Mouse (Mus musculus): Measurements from ENCODE around the gene Shh. TPM values are rescaled to one million over a fixed set of nuclear protein-coding genes. Genes with fewer than 3 reads are reported as not detected.

The Shh gene
- polyA plus RNA-seq, 1 experiment from 2014 or later = 0.47 TPM

DNA sequence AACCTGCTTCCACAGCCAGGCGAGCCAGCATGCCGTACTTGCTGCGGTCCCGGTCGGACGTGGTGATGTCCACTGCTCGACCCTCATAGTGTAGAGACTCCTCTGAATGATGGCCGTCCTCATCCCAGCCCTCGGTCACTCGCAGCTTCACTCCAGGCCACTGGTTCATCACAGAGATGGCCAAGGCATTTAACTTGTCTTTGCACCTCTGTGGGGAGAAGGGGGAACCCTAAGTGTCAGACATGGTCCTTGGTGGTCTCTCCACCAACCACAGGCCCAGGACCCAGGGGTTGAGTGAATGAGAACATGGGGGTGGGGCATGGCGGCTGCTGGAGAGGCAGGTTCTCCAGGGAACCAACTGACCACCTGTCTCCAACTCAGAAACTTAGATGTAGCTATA lies 5.7 kb downstream of the Shh start:
- peaks cover 98% of the 10 kb centered on the region for H3K27me3 ChIP-seq (replicated peaks; ENCODE audit: control insufficient read depth, insufficient read depth, low read length)
- H3K4me2 ChIP-seq (ENCODE audit: low read depth, low read length) = no peak overlapping the region
- no peak for DNase-seq (ENCODE audit: low spot score)
- H3K9ac ChIP-seq (ENCODE audit: low read depth, low read length) = no peak overlapping the region
- H3K4me1 ChIP-seq (ENCODE audit: control insufficient read depth, insufficient read depth, low read length) = peaks cover 9% of the 10 kb centered on the region
- no peaks in the 10 kb centered on the region for H3K36me3 ChIP-seq (ENCODE audit: control insufficient read depth, insufficient read depth, low read length)
- ATAC-seq (ENCODE audit: low read depth) = no peak
- H3K9me3 ChIP-seq (ENCODE audit: control insufficient read depth, low read length) = no peaks in the 10 kb centered on the region
- no peak overlapping the region for H3K27ac ChIP-seq (replicated peaks; ENCODE audit: low read depth, low read length)
- no peak overlapping the region for H3K4me3 ChIP-seq (ENCODE audit: low read depth, low read length)
- 6% methylated on average over 11 of the region's 11 CpGs for WGBS

DNA sequence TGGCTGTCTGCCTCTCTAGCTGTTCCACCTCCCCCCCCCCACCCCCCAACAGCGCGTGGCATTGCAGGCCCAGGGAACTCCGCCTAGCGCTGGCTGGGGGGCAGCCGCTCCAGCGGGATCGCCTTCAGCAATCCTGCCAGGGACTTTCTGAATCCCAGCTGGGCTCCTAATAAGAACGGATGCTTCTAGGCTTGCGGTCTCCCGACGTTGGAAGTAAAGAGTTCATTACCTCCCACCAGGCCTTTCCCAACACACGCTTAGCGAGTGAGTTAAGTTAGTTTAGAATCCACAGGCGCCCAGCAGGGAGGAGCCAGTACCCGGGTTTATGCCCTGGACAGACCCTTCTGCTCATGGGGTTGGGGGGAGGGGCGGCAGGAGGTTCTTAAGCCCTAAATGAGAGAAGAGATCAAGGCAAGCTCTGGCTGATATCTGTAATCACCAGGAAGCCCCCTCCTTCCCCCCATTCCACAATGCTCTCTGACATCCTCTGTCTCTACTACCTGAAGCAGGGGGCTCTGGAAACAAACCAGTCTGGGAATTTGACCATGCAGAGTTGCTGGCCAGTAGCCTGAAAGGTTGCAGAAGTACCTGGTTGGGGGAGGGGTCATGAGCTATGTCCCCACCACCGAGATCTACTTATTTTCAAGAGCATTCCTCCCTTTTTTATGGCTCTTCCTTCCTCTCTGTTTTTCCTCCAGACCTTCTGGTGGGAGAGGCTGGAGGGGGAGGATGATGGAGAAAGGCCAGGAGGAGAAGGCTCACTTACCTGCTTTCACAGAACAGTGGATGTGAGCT lies 6.3 kb downstream of the Shh start:
- 1% methylated on average over 15 of the region's 17 CpGs for WGBS
- H3K9ac ChIP-seq (ENCODE audit: low read depth, low read length) = no peak overlapping the region
- H3K4me2 ChIP-seq (ENCODE audit: low read depth, low read length) = no peak overlapping the region
- DNase-seq (ENCODE audit: low spot score) = peak; percentile 33
- no peaks in the 10 kb centered on the region for H3K9me3 ChIP-seq (ENCODE audit: control insufficient read depth, low read length)
- H3K36me3 ChIP-seq (ENCODE audit: control insufficient read depth, insufficient read depth, low read length) = no peaks in the 10 kb centered on the region
- H3K27ac ChIP-seq (replicated peaks; ENCODE audit: low read depth, low read length) = no peak overlapping the region
- no peak overlapping the region for H3K4me3 ChIP-seq (ENCODE audit: low read depth, low read length)
- peaks cover 9% of the 10 kb centered on the region for H3K4me1 ChIP-seq (ENCODE audit: control insufficient read depth, insufficient read depth, low read length)
- ATAC-seq (ENCODE audit: low read depth) = no peak
- peaks cover 98% of the 10 kb centered on the region for H3K27me3 ChIP-seq (replicated peaks; ENCODE audit: control insufficient read depth, insufficient read depth, low read length)

DNA sequence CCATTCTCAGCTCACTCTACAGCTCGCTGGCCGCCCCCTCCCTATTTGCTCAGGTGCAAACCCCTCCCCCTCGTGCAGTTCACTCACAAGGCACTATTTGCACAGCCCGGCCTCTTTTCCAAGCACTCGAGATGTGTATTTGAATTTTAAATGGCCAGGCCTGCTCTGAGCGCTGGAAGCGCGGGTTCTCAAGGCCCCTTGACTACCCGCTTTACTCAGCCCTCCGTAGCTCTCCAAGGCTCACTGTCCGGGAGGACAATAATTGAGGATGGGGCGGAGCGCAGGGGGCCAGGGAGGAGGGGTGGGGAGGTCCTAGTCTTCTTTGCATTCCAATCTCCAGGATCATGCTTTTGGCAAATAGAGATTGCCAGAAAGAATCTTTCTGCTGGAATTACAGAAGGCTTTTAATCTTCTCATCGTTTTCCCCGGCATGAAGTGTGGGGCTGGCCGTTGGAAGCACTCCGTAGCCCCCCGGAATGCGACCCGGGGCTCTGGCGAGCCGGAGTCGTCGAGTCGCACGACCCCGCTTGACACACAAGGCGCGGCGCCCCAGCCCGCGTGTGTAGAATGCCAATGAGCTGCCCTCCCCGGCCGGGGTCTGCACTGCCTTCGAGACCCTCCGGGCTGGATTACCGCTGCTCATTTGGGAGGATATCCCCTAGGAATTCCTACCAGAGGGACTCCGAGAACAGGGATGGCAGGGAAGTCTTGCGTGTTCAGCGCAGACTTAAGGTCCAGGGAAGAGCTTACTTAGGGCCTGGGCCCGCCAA lies 7.4 kb downstream of the Shh start:
- Histone ChIP-seq H3K9me3 (ENCODE audit: control insufficient read depth, low read length) (no peaks in the 10 kb centered on the region), H3K27ac (replicated peaks; ENCODE audit: low read depth, low read length) (no peak overlapping the region), H3K4me1 (ENCODE audit: control insufficient read depth, insufficient read depth, low read length) (peaks cover 9% of the 10 kb centered on the region), H3K27me3 (replicated peaks; ENCODE audit: control insufficient read depth, insufficient read depth, low read length) (peaks cover 93% of the 10 kb centered on the region), H3K4me2 (ENCODE audit: low read depth, low read length) (peak overlapping the region; percentile 20; the same call in 1 of the 2 replicates), H3K36me3 (ENCODE audit: control insufficient read depth, insufficient read depth, low read length) (no peaks in the 10 kb centered on the region), H3K9ac (ENCODE audit: low read depth, low read length) (no peak overlapping the region), H3K4me3 (ENCODE audit: low read depth, low read length) (peak overlapping the region; percentile 14)
- whole genome bisulfite sequencing = under 1% methylated on average over 39 of the region's 41 CpGs
- ATAC-seq (ENCODE audit: low read depth) (no peak), DNase-seq (ENCODE audit: low spot score) (no peak)

- no peak overlapping the region for H3K9ac ChIP-seq (ENCODE audit: low read depth, low read length)
These were observed 8.2 kb downstream of the Shh start for GRCm38 (mm10) chr5:28458821-28459240.

GRCm38 (mm10) chr5:28457921-28458641 lies 9.0 kb downstream of the Shh start:
- Histone ChIP-seq H3K4me1 (ENCODE audit: control insufficient read depth, insufficient read depth, low read length) (peaks cover 9% of the 10 kb centered on the region), H3K36me3 (ENCODE audit: control insufficient read depth, insufficient read depth, low read length) (no peaks in the 10 kb centered on the region), H3K27ac (replicated peaks; ENCODE audit: low read depth, low read length) (no peak overlapping the region), H3K27me3 (replicated peaks; ENCODE audit: control insufficient read depth, insufficient read depth, low read length) (peaks cover 82% of the 10 kb centered on the region), H3K4me2 (ENCODE audit: low read depth, low read length) (peak overlapping the region; percentile 62), H3K9ac (ENCODE audit: low read depth, low read length) (no peak overlapping the region), H3K4me3 (ENCODE audit: low read depth, low read length) (peak overlapping the region; percentile 40), H3K9me3 (ENCODE audit: control insufficient read depth, low read length) (no peaks in the 10 kb centered on the region)
- under 1% methylated on average over 50 of the region's 95 CpGs for WGBS
- no peak for ATAC-seq (ENCODE audit: low read depth)
- no peak for DNase-seq (ENCODE audit: low spot score)

More at GRCm38 (mm10) chr5:28458821-28459240, 8.2 kb downstream of the Shh start:
- Histone ChIP-seq H3K9me3 (ENCODE audit: control insufficient read depth, low read length) (no peaks in the 10 kb centered on the region), H3K27ac (replicated peaks; ENCODE audit: low read depth, low read length) (no peak overlapping the region), H3K4me1 (ENCODE audit: control insufficient read depth, insufficient read depth, low read length) (peaks cover 9% of the 10 kb centered on the region), H3K4me2 (ENCODE audit: low read depth, low read length) (peak overlapping the region; percentile 62), H3K36me3 (ENCODE audit: control insufficient read depth, insufficient read depth, low read length) (no peaks in the 10 kb centered on the region), H3K4me3 (ENCODE audit: low read depth, low read length) (peak overlapping the region; percentile 40), H3K27me3 (replicated peaks; ENCODE audit: control insufficient read depth, insufficient read depth, low read length) (peaks cover 90% of the 10 kb centered on the region)
- DNase-seq (ENCODE audit: low spot score) (no peak), ATAC-seq (ENCODE audit: low read depth) (no peak)
- WGBS = under 1% methylated on average over 19 of the region's 27 CpGs

DNA sequence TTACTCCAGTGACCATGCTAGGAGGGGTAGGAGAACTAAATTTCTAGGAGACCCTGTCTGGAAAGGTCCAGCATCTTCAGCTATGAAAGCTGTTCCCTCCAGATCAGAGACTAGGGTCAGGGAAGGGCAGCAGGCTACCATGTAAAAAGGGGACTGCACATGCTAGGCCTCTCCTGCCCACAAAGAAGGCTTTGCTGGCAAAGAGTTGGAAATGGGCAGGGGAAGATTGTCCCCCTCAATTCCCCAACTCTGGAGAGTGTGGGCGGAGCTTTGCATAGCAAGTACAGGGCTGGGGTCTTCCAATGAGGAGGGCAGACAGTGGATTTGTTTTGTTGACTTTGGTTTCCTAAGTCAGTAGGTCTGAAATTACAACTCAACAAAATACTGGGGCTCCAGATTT lies 10.7 kb downstream of the Shh start:
- no peak for DNase-seq (ENCODE audit: low spot score)
- no peak overlapping the region for H3K27ac ChIP-seq (replicated peaks; ENCODE audit: low read depth, low read length)

GRCm38 (mm10) chr5:28455721-28456120 lies 11.3 kb downstream of the Shh start:
- ATAC-seq (ENCODE audit: low read depth) = no peak
- H3K36me3 ChIP-seq (ENCODE audit: control insufficient read depth, insufficient read depth, low read length) = no peaks in the 10 kb centered on the region
- H3K9me3 ChIP-seq (ENCODE audit: control insufficient read depth, low read length) = no peaks in the 10 kb centered on the region
- WGBS = 78% methylated on average over 5 of the region's 5 CpGs
- peaks cover 59% of the 10 kb centered on the region for H3K27me3 ChIP-seq (replicated peaks; ENCODE audit: control insufficient read depth, insufficient read depth, low read length)
- H3K4me1 ChIP-seq (ENCODE audit: control insufficient read depth, insufficient read depth, low read length) = peaks cover 8% of the 10 kb centered on the region
- DNase-seq (ENCODE audit: low spot score) = no peak
- no peak overlapping the region for H3K9ac ChIP-seq (ENCODE audit: low read depth, low read length)
- no peak overlapping the region for H3K4me3 ChIP-seq (ENCODE audit: low read depth, low read length)
- H3K4me2 ChIP-seq (ENCODE audit: low read depth, low read length) = no peak overlapping the region
- H3K27ac ChIP-seq (replicated peaks; ENCODE audit: low read depth, low read length) = no peak overlapping the region

More for the DNA sequence above, 10.7 kb downstream of the Shh start:
- no peaks in the 10 kb centered on the region for H3K36me3 ChIP-seq (ENCODE audit: control insufficient read depth, insufficient read depth, low read length)
- no peaks in the 10 kb centered on the region for H3K9me3 ChIP-seq (ENCODE audit: control insufficient read depth, low read length)
- no peak overlapping the region for H3K9ac ChIP-seq (ENCODE audit: low read depth, low read length)
- H3K4me2 ChIP-seq (ENCODE audit: low read depth, low read length) = no peak overlapping the region
- H3K27me3 ChIP-seq (replicated peaks; ENCODE audit: control insufficient read depth, insufficient read depth, low read length) = peaks cover 65% of the 10 kb centered on the region
- 54% methylated on average over 1 of the region's 1 CpGs for WGBS
- H3K4me1 ChIP-seq (ENCODE audit: control insufficient read depth, insufficient read depth, low read length) = peaks cover 9% of the 10 kb centered on the region
- no peak for ATAC-seq (ENCODE audit: low read depth)
- no peak overlapping the region for H3K4me3 ChIP-seq (ENCODE audit: low read depth, low read length)

DNA sequence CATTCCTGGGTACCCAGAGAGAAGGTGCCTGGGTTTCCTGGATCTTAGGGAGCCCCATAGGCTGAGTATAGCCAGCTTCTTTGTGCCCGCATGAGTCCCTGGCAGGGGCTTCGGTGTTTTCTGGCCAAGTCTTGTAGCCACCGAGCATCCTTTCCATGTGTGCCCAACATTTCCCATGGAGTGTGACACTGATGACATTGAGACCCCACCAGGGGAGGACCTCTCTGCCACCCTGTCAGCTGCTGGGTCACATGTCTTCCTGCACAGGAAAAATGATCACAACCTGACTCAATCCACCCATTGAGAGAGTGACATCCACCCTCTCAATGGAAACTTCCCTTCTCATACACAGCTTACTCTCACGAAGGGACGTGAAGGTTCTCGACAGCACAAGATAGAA lies 12.5 kb downstream of the Shh start:
- H3K4me1 ChIP-seq (ENCODE audit: control insufficient read depth, insufficient read depth, low read length) = peaks cover 5% of the 10 kb centered on the region
- no peak overlapping the region for H3K4me3 ChIP-seq (ENCODE audit: low read depth, low read length)
- WGBS = 83% methylated on average over 6 of the region's 6 CpGs
- H3K4me2 ChIP-seq (ENCODE audit: low read depth, low read length) = no peak overlapping the region
- H3K9me3 ChIP-seq (ENCODE audit: control insufficient read depth, low read length) = no peaks in the 10 kb centered on the region
- no peaks in the 10 kb centered on the region for H3K36me3 ChIP-seq (ENCODE audit: control insufficient read depth, insufficient read depth, low read length)
- no peak overlapping the region for H3K9ac ChIP-seq (ENCODE audit: low read depth, low read length)
- no peak overlapping the region for H3K27ac ChIP-seq (replicated peaks; ENCODE audit: low read depth, low read length)
- H3K27me3 ChIP-seq (replicated peaks; ENCODE audit: control insufficient read depth, insufficient read depth, low read length) = peaks cover 47% of the 10 kb centered on the region
- no peak for ATAC-seq (ENCODE audit: low read depth)
- no peak for DNase-seq (ENCODE audit: low spot score)
